Mouse (Mus musculus): ENCODE data around the gene Kat2a. TPM values are rescaled to one million over a fixed set of nuclear protein-coding genes. Genes with fewer than 3 reads are reported as not detected.
A peak's percentile ranks its signal among the peaks of the same experiment; 100 is the strongest.

Kat2a gene
- total RNA-seq (2014; fragmentation: Nextera tagmentation) (50.0 and 54.4 TPM in 2 replicates), total RNA-seq (2017) (26.0 and 34.5 TPM in 2 replicates)

DNA sequence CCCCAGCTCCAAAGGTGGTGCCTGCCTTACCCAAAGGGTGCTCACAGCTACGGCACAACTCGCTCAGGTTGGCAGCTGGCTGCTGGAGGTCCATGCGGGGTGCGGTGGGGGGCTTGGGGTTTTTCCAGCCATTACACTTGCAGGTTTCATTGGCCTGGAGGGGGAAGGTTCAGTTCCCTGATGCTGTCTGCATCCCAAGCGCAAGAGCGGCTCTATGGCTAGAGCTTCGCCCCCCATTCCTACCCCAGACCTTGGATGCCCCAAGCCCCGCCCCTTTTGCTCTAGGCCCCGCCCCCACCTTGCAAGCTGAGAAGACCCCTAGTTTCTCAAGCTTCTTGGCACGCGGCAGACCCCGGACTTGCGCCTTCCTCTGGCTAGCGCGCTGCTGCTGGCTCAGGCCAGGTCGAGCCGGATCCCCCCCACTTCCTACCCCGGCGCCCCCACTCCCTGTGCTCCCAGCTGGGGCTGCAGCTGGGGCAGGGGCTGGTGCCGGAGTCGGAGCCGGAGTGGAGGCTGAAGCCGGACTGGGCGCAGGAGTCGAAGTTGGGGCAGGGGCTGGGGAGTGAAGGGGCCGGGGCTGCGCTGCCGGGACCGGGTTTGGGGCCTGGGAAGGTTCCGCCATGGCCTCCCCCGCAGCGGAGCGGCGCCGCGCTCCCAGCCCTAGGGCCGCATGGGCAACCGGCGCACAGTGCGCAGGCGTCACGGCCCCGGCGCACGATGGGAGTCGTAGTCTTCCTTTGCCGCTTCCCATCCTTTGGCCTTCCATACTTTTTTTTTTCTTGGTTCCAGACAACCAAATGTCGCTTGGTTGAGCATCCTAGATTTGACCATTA lies at the start of gene Kat2a:
Kat2a (minus strand) TSS at position 683 of the 833 bp plus-strand sequence.
- peak; percentile 41; the same call in 1 of the 2 replicates for ATAC-seq (replicated peaks; ENCODE audit: poor library complexity, severe bottlenecking)

DNA sequence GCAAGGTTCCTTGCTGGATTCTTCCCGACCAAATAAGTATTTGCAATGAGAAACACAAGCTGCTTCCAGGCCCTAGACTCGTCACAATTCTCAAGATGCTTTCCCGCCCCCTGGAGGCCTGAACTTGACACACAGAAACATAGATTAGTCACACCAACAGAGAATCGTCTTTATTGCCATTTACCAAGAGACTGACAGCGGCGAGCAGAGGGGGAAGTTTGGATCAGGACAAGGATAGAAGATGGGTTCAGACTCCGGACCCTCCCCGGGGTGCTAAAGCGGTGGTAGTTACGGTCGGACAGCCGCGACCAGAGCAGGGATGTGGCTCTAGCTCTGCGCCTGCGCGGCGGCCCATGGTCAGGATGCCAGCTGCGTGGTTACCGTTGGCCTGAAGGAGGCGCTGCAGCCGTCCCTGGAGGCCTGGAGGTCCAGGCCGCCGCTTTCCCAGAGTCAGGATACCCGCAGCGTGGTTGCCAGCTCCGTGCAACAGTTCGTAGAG lies 49.3 kb upstream of the Kat2a start:
- ATAC-seq (replicated peaks; ENCODE audit: poor library complexity, severe bottlenecking), result peak; percentile 76

- ATAC-seq (replicated peaks; ENCODE audit: poor library complexity, severe bottlenecking), result peak; percentile 63
These were observed 47.5 kb upstream of the Kat2a start, which contains the start of gene Kcnh4 for GRCm38 (mm10) chr11:100759611-100760233. Gene Kcnh4, minus strand, starts transcription at chr11:100759942.

DNA sequence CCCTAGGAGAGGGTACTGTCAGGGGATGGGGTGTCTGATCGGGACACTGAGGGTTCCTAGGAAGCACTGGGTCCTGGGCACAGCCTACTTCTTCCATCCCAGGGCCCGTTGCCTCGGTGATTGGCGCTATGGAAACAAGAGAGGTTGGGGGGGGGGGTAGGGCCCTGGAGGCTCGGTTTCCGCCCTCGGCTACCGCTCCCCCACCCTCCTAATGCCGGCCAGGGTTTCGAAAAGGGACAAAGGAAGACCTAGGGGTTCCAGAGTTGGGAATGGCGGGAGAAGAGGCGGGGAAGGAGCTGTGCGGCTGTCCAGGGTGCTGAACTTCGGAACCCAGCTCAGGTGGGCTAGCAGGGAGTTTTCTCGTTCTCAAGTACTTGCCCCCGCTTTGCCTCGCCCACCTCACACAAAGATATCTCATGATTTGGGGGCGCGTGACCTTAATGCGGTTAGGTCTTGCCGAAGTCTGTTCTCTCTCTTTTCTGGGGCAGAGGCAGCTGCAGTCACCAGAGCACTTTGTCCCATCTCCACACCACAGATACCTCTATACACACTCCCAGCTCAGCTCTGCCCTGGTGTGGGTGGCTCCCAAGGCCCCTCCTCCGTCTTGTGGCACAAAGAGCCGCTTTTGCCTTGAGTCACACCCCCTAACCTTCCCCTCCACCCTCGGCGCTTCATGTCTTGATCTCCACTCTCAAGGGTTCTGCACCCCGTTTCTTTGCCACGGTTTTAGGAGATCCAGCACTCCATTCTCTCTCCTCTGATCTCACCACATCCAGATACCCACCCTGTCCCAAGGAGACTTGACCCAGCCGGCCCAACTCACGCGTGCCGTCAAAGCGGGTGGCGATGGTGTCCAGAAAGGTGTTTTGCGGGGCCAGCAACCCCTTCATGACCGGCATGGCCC lies 46.7 kb upstream of the Kat2a start:
- ATAC-seq (replicated peaks; ENCODE audit: poor library complexity, severe bottlenecking), result peak; percentile 17; the same call in 1 of the 2 replicates

DNA sequence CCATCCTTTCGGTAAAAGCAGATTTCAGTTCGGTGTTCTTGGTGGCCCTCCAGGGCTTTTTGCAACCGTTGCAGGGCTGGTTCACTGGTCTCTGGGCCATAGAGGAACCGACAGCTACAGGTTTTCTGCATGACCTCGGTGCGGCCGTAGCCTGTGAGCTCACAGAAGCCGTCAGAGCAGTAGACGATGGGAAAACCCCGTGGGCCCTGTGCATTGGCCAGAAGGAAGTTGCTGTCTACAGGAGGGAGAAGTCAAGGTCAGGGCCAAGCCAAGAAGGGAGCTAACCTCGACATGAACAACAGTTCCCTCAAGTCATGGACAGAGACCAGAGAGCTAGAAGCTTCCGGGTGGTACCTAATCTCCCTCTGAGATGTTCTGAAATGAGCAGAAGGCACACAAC lies 45.3 kb upstream of the Kat2a start:
- no peak for ATAC-seq (replicated peaks; ENCODE audit: poor library complexity, severe bottlenecking)

DNA sequence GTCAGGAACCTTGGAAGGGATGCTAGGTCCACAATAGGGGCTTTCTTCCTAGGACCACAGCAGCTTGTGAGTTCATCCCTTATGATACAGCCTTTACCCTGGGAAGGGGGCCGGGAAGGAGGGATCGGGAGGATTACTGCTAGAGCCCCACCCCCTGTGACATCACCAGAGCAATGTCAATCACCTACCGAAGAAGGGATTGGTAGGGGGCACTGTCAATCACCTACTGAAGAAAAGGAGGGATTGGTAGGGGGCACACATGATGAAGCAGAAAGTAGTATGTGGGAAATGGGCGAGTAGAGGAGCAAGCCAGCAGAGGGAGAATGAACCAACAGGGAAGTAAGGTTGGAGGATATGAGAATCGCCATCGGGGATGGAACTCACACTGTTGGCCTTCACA lies 44.2 kb upstream of the Kat2a start:
- no peak for ATAC-seq (replicated peaks; ENCODE audit: poor library complexity, severe bottlenecking)

DNA sequence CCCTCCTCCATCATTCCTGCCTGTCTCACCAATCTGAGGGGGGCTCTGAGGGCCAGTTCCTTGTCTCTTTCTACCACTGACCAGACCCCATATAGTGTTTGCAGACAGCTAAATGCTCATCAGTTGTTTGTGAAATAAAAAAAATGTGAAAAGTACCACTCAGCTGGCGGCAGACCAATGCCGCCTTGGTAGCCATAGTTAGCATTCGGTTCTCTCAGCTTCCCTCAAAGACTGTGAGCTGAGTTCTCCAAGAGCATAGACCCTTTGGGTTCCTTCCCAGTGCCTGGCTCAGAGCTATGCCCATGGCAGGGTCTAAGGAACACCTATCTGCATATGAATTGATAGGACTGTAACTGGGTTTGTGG lies 42.4 kb upstream of the Kat2a start:
- no peak for ATAC-seq (replicated peaks; ENCODE audit: poor library complexity, severe bottlenecking)

- ATAC-seq (replicated peaks; ENCODE audit: poor library complexity, severe bottlenecking), result no peak
These were observed 41.9 kb upstream of the Kat2a start for GRCm38 (mm10) chr11:100754021-100754692.

DNA sequence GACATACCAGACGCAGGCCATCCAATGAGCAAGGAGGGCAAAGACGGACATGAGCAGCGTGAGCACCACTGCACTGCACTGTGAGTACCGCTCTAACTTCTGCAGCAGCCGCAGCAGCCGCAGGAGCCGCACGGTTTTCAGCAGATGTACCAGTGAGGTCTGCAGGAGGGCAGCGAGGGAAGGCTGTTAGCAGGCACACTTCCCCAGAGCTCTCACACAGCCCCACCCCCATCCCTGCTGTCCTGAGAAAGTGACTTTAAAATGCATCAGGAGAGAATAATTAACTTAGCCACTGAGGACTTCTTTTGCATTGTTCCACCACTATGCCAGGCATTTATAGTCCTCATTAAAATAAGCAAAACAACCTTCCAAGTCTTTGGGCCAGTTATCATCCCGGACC lies 40.0 kb upstream of the Kat2a start:
- no peak for ATAC-seq (replicated peaks; ENCODE audit: poor library complexity, severe bottlenecking)

GRCm38 (mm10) chr11:100750127-100750526 lies 37.9 kb upstream of the Kat2a start:
- no peak for ATAC-seq (replicated peaks; ENCODE audit: poor library complexity, severe bottlenecking)

- ATAC-seq (replicated peaks; ENCODE audit: poor library complexity, severe bottlenecking), result no peak
These were observed 37.2 kb upstream of the Kat2a start for GRCm38 (mm10) chr11:100749469-100749868.

DNA sequence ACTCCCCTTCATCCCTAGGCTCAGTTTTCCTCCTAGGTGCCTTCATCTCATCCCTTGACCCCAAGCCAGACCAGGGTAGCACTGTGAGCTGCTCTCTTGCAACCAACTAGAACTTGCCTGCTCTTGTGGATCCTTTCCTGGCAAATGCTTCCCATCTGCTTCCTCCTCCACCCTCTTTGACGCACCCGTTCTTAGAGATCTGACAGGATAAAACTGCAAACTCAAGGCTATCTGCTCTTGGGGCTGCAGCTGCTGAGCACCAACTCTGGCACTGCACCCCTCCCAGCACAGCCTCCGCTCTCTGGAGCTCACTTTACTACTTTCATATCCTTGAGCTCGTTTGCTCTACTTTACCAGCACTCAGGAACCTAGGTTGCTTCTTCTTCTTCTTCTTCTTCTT lies 36.4 kb upstream of the Kat2a start:
- ATAC-seq (replicated peaks; ENCODE audit: poor library complexity, severe bottlenecking), result no peak

GRCm38 (mm10) chr11:100747114-100747513 lies 34.8 kb upstream of the Kat2a start:
- ATAC-seq (replicated peaks; ENCODE audit: poor library complexity, severe bottlenecking), result no peak

DNA sequence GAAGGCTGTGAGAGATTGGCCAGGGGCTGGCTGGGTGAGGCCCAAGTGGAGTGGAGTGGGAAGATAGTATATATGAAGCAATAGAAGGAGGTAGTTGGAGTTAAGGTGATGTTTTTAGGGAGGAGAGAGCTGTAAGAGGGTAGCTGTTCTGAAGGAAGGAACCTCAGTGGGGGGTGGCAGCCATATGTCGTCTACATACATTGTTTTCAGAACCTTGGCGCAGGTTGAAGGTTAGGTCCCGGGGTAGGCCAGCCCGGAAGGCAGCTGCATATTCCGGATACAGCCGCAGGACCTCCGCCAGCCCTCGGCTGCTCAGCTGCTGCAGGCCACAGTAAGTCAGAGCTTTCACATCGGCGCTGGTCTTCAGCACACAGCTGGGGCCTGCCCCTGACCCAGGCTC lies 34.3 kb upstream of the Kat2a start:
- ATAC-seq (replicated peaks; ENCODE audit: poor library complexity, severe bottlenecking), result no peak

DNA sequence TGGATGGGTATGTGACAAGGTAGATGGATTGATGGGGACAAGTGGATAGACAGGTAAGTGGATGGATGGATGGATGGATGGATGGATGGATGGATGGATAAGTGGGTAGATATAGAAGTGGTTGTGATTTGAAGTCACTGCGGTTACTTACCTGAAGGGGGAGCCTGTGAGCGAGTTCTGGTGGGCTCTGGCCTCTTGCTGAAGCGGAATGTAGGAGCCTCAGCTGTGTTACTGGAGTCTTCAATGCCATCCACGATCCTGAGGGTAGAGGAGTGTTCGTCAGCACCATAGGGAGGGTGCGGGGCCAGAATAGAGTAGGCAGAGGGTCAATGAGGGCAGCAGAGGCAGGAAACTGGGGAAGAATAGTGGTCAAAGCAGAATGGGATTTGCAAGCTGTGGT lies 32.8 kb upstream of the Kat2a start:
- ATAC-seq (replicated peaks; ENCODE audit: poor library complexity, severe bottlenecking), result peak; percentile 67

GRCm38 (mm10) chr11:100741348-100741747 lies 29.1 kb upstream of the Kat2a start:
- no peak for ATAC-seq (replicated peaks; ENCODE audit: poor library complexity, severe bottlenecking)

DNA sequence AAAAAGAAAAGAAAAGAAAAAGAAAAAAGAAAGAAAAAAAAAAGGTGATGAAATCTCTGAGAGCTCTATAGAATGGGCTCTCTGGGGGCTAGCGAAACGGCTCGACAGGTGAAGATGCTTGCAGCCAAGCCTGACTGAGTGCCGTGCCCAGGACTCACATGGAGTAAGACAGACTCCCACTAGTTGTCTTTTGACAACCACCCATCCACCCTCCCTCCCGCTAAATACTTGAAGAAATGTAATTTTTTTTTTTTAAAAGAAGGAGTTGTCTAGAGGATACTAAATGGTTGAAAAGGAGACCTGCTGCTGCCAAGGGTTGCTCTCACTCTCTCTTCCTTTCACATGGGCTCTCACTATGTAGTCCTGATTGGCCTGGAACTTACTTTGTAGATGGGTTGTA lies 26.5 kb upstream of the Kat2a start:
- no peak for ATAC-seq (replicated peaks; ENCODE audit: poor library complexity, severe bottlenecking)

DNA sequence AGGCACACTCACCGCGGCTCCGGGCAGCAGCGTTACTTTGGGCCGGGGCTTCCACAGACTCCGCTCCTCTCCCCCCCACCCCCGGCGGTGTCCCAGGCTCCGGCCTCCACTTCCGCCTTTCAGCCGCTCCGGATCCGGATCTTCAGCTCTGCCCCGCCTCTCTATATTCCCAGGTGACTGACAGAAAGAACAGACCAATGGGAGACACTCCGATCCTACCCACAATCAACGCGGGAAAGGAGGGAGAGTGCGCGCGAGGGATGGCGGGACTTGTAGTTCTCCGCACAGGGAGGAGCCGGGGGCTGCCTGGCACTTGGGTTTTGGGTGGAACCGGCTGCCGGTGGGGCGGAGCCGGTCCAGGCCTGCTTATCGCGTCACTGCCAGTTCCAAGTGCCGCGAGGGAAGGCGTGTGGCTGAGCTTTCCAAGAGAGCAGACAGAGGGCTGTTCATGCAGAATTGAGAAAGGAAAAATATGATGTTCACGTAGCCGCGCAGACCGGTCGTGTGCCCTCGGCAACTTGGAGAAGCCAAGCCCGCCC lies 25.9 kb upstream of the Kat2a start, which contains the start of gene Rab5c:
Rab5c (minus strand) TSS at position 150 of the 539 bp plus-strand sequence.
- peak; percentile 93 for ATAC-seq (replicated peaks; ENCODE audit: poor library complexity, severe bottlenecking)

DNA sequence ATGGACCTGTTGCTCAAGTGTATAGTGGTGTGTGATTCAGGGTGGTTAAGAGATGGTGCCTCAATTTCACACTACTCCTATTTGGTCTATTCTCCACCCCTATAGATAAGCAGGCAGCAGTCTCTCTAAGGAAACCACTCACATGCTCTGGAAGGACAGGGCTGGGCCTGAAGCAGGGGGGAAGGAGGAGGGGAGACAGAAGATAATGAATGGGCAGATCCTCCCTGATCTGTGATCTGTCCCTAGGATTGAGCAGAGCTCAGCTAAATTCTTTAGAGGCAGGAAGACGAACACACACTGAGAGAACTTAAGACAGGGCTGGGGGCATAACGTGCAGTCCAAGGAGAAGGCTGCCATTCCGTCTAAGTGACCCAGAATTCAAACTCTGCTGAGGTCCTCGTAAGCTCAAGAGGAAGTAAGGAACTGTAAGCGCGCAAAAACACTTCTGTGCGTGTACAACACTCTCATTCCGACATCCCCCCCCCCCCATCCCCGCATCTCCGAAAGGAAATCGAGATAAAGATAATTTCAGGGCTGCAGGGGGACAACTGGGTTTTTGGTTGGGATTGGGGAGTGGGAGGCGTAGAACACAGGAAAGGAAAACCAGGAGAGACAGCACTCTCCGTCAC lies 25.0 kb upstream of the Kat2a start:
- ATAC-seq (replicated peaks; ENCODE audit: poor library complexity, severe bottlenecking), result 0 out of 2 replicates have a peak, but pooled peaks have one; percentile 7

Measured in granulocyte monocyte progenitor cell, adult 5-6 weeks (primary cell).